Mouse (Mus musculus) G1E (cell line): ENCODE data around the gene Fgf10.

Experiments used
- CTCF ChIP-seq: IDR thresholded peaks from 2 replicates; pipeline ENCODE4 v1.5.1; 2012; ENCODE audit warnings: low read depth, low read length, inconsistent platforms, mixed read lengths
- POLR2AphosphoS5 ChIP-seq: IDR thresholded peaks from 2 replicates; pipeline ENCODE4 v1.6.1; 2012; ENCODE audit warnings: low read depth, low read length, inconsistent platforms; ENCODE audit not compliant: insufficient replicate concordance
- TAL1 ChIP-seq: conservative IDR thresholded peaks from 2 replicates; pipeline ENCODE4 v1.6.1; 2012; ENCODE audit warnings: low read depth, low read length, inconsistent platforms, mixed read lengths

GRCm38 (mm10) chr13:118828604-118829381, 159.2 kb downstream of the Fgf10 start:
- no peak for TF ChIP-seq CTCF
- no peak for TF ChIP-seq TAL1
- TF ChIP-seq POLR2AphosphoS5: no peak
